Mouse (Mus musculus) right cerebral cortex, adult 18-20 months (tissue): ENCODE data around the gene Tigd2.
"Not testable (repeated sequence)": the region's sequence is repeated elsewhere in the genome, so short reads cannot be mapped to it uniquely, and the experiment has no call there.

Source experiments
- DNase-seq: peaks from one replicate; pipeline ENCODE4 v3.0.0; 2022; ENCODE audit warnings: mixed read lengths

Tigd2 gene

GRCm38 (mm10) chr6:59208685-59209298 lies at the start of gene Tigd2:
Gene Tigd2, plus strand, starts transcription at chr6:59208870.
- peak; percentile 93 for DNase-seq

GRCm38 (mm10) chr6:59161801-59162478 lies 46.7 kb upstream of the Tigd2 start:
- no peak for DNase-seq

GRCm38 (mm10) chr6:59162887-59163286 lies 45.8 kb upstream of the Tigd2 start:
- DNase-seq, result no peak

- no peak for DNase-seq
Measured at GRCm38 (mm10) chr6:59163407-59163806, 45.3 kb upstream of the Tigd2 start.

- DNase-seq, result no peak
Measured at GRCm38 (mm10) chr6:59168939-59169338, 39.7 kb upstream of the Tigd2 start.

GRCm38 (mm10) chr6:59171230-59171629 lies 37.4 kb upstream of the Tigd2 start:
- no peak for DNase-seq

GRCm38 (mm10) chr6:59173940-59174339 lies 34.7 kb upstream of the Tigd2 start:
- no peak for DNase-seq

- no peak for DNase-seq
Measured at GRCm38 (mm10) chr6:59178051-59178450, 30.6 kb upstream of the Tigd2 start.

- peak; percentile 72 for DNase-seq
Measured at GRCm38 (mm10) chr6:59180376-59180996, 28.2 kb upstream of the Tigd2 start.

- peak; percentile 40 for DNase-seq
Measured at GRCm38 (mm10) chr6:59185010-59185699, 23.5 kb upstream of the Tigd2 start.

- DNase-seq, result no peak
Measured at GRCm38 (mm10) chr6:59190006-59190405, 18.7 kb upstream of the Tigd2 start.

GRCm38 (mm10) chr6:59194518-59194917 lies 14.2 kb upstream of the Tigd2 start:
- not testable (repeated sequence) for DNase-seq

GRCm38 (mm10) chr6:59195849-59196635 lies 12.6 kb upstream of the Tigd2 start:
- no peak for DNase-seq

GRCm38 (mm10) chr6:59196746-59197145 lies 11.9 kb upstream of the Tigd2 start:
- no peak for DNase-seq

GRCm38 (mm10) chr6:59198356-59198755 lies 10.3 kb upstream of the Tigd2 start:
- DNase-seq, result peak; percentile 20

GRCm38 (mm10) chr6:59199021-59199420 lies 9.6 kb upstream of the Tigd2 start:
- DNase-seq, result no peak

- DNase-seq, result no peak
Measured at GRCm38 (mm10) chr6:59207561-59207960, 1.1 kb upstream of the Tigd2 start.

- DNase-seq, result peak; percentile 37
Measured at GRCm38 (mm10) chr6:59209299-59209707, 633 bp downstream of the Tigd2 start.

GRCm38 (mm10) chr6:59233191-59233590 lies 24.5 kb downstream of the Tigd2 start:
- DNase-seq, result no peak

- no peak for DNase-seq
Measured at GRCm38 (mm10) chr6:59233651-59234050, 25.0 kb downstream of the Tigd2 start.

GRCm38 (mm10) chr6:59249675-59250074 lies 41.0 kb downstream of the Tigd2 start:
- DNase-seq, result peak; percentile 52

GRCm38 (mm10) chr6:59250536-59250935 lies 41.9 kb downstream of the Tigd2 start:
- no peak for DNase-seq

GRCm38 (mm10) chr6:59255909-59256308 lies 47.2 kb downstream of the Tigd2 start:
- no peak for DNase-seq
